11 mouse cellular contexts compared by ENCODE assay signal in genomic region chr11:105390290-105390689, GRCm38 (mm10).
"Had no signal": no experiment of that assay in that cellular context is flagged by ENCODE, and none has a peak within 500 bp of the region (broad histone marks: within the 10 kb centered on the region; RNA-seq: fewer than 3 reads in every experiment).

No protein-coding gene starts in this region.

- ATAC-seq: liver, postnatal 0 days; lung, postnatal 0 days; midbrain, embryonic 13.5 days; midbrain, embryonic 15.5 days had no signal

- DNase-seq: liver, postnatal 0 days; lung, adult 2 months; lung, postnatal 14 days; lung, postnatal 36 days; right cerebral cortex, postnatal 14 days; thymus, adult 18-20 months; thymus, postnatal 14 days; thymus, postnatal 36 days had no signal
